Mouse (Mus musculus): ENCODE data around the gene Adgrl1. TPM values are rescaled to one million over a fixed set of nuclear protein-coding genes. Genes with fewer than 3 reads are reported as not detected.

Gene Adgrl1
- polyA plus RNA-seq, 1 experiment, result 64.0 TPM

DNA sequence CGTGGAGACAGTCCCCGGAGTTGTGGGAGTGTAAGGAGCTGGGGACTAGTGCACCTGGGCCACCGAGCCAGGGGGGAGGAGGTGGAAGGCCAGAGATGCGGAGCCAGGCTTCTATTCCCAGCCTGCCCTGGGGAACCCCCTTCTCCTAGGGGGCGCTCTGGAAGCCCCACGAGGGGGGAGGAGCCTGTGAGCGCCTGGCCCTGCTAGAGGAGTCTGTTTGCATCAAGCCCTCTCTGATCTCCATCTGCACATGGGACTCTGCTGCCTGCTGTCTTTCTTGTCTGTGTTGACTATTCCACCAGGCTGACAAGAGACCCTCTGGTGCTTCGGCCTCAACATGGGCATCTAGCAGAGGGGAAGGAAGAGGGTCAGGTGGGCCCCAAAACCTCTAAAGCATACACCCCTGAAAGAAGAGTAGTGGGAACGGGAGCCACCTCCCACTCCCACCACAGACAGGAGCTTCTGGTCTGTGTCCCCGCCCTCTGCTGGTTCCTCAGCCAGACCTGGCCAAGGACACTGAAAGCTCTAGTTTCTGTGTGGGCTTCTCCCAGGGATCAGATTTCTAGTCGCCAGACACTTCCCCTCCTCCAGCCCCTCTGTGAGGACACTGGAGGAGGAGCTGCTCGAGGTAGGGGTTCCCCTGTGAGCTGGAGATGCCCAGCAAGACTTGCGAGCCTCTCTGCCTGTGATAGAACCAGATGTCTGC lies 3.2 kb downstream of the Adgrl1 start:
- H3K4me1 ChIP-seq (ENCODE audit: control insufficient read depth, insufficient read depth, low read length), result peaks cover 20% of the 10 kb centered on the region
- TF ChIP-seq POLR2A (IDR thresholded peaks at IDR 0.05; ENCODE audit: control insufficient read depth, low read depth, low read length) (no peak), CTCF (IDR thresholded peaks at IDR 0.05; ENCODE audit: control insufficient read depth, insufficient read depth, insufficient replicate concordance, low read depth, low read length) (no peak)
- no peaks in the 10 kb centered on the region for H3K36me3 ChIP-seq (ENCODE audit: control insufficient read depth, insufficient read depth, low read length)
- H3K27me3 ChIP-seq (ENCODE audit: control insufficient read depth, insufficient read depth, low read length), result no peaks in the 10 kb centered on the region
- H3K4me3 ChIP-seq (ENCODE audit: control insufficient read depth, low read depth, low read length), result no peak overlapping the region
- peak overlapping the region; percentile 33; the same call in 1 of the 2 replicates for H3K27ac ChIP-seq (ENCODE audit: control insufficient read depth, insufficient read depth, low read depth, low read length)

GRCm38 (mm10) chr8:83908583-83908982 lies 8.7 kb downstream of the Adgrl1 start:
- no peak overlapping the region for H3K27ac ChIP-seq (ENCODE audit: control insufficient read depth, insufficient read depth, low read depth, low read length)
- no peaks in the 10 kb centered on the region for H3K36me3 ChIP-seq (ENCODE audit: control insufficient read depth, insufficient read depth, low read length)
- peaks cover 10% of the 10 kb centered on the region for H3K4me1 ChIP-seq (ENCODE audit: control insufficient read depth, insufficient read depth, low read length)
- H3K4me3 ChIP-seq (ENCODE audit: control insufficient read depth, low read depth, low read length), result no peak overlapping the region
- TF ChIP-seq CTCF (IDR thresholded peaks at IDR 0.05; ENCODE audit: control insufficient read depth, insufficient read depth, insufficient replicate concordance, low read depth, low read length) (no peak), POLR2A (IDR thresholded peaks at IDR 0.05; ENCODE audit: control insufficient read depth, low read depth, low read length) (no peak)
- no peaks in the 10 kb centered on the region for H3K27me3 ChIP-seq (ENCODE audit: control insufficient read depth, insufficient read depth, low read length)

GRCm38 (mm10) chr8:83909311-83909710 lies 9.4 kb downstream of the Adgrl1 start:
- no peaks in the 10 kb centered on the region for H3K36me3 ChIP-seq (ENCODE audit: control insufficient read depth, insufficient read depth, low read length)
- no peak overlapping the region for H3K27ac ChIP-seq (ENCODE audit: control insufficient read depth, insufficient read depth, low read depth, low read length)
- H3K4me3 ChIP-seq (ENCODE audit: control insufficient read depth, low read depth, low read length), result no peak overlapping the region
- H3K27me3 ChIP-seq (ENCODE audit: control insufficient read depth, insufficient read depth, low read length), result no peaks in the 10 kb centered on the region
- no peak for TF ChIP-seq CTCF (IDR thresholded peaks at IDR 0.05; ENCODE audit: control insufficient read depth, insufficient read depth, insufficient replicate concordance, low read depth, low read length)
- TF ChIP-seq POLR2A (IDR thresholded peaks at IDR 0.05; ENCODE audit: control insufficient read depth, low read depth, low read length), result no peak
- peaks cover 10% of the 10 kb centered on the region for H3K4me1 ChIP-seq (ENCODE audit: control insufficient read depth, insufficient read depth, low read length)

- Histone ChIP-seq H3K27ac (ENCODE audit: control insufficient read depth, insufficient read depth, low read depth, low read length) (no peak overlapping the region), H3K27me3 (ENCODE audit: control insufficient read depth, insufficient read depth, low read length) (no peaks in the 10 kb centered on the region), H3K4me3 (ENCODE audit: control insufficient read depth, low read depth, low read length) (no peak overlapping the region), H3K36me3 (ENCODE audit: control insufficient read depth, insufficient read depth, low read length) (no peaks in the 10 kb centered on the region), H3K4me1 (ENCODE audit: control insufficient read depth, insufficient read depth, low read length) (peaks cover 10% of the 10 kb centered on the region)
- no peak for TF ChIP-seq POLR2A (IDR thresholded peaks at IDR 0.05; ENCODE audit: control insufficient read depth, low read depth, low read length)
- no peak for TF ChIP-seq CTCF (IDR thresholded peaks at IDR 0.05; ENCODE audit: control insufficient read depth, insufficient read depth, insufficient replicate concordance, low read depth, low read length)
Measured at GRCm38 (mm10) chr8:83911809-83912731, 12.2 kb downstream of the Adgrl1 start.

- Histone ChIP-seq H3K4me3 (ENCODE audit: control insufficient read depth, low read depth, low read length) (no peak overlapping the region), H3K36me3 (ENCODE audit: control insufficient read depth, insufficient read depth, low read length) (no peaks in the 10 kb centered on the region), H3K27ac (ENCODE audit: control insufficient read depth, insufficient read depth, low read depth, low read length) (no peak overlapping the region), H3K27me3 (ENCODE audit: control insufficient read depth, insufficient read depth, low read length) (no peaks in the 10 kb centered on the region), H3K4me1 (ENCODE audit: control insufficient read depth, insufficient read depth, low read length) (peaks cover 10% of the 10 kb centered on the region)
- TF ChIP-seq POLR2A (IDR thresholded peaks at IDR 0.05; ENCODE audit: control insufficient read depth, low read depth, low read length) (no peak), CTCF (IDR thresholded peaks at IDR 0.05; ENCODE audit: control insufficient read depth, insufficient read depth, insufficient replicate concordance, low read depth, low read length) (no peak)
Measured at GRCm38 (mm10) chr8:83914232-83914631, 14.3 kb downstream of the Adgrl1 start.

GRCm38 (mm10) chr8:83914860-83915259 lies 15.0 kb downstream of the Adgrl1 start:
- TF ChIP-seq CTCF (IDR thresholded peaks at IDR 0.05; ENCODE audit: control insufficient read depth, insufficient read depth, insufficient replicate concordance, low read depth, low read length) (no peak), POLR2A (IDR thresholded peaks at IDR 0.05; ENCODE audit: control insufficient read depth, low read depth, low read length) (no peak)
- no peak overlapping the region for H3K27ac ChIP-seq (ENCODE audit: control insufficient read depth, insufficient read depth, low read depth, low read length)
- no peaks in the 10 kb centered on the region for H3K36me3 ChIP-seq (ENCODE audit: control insufficient read depth, insufficient read depth, low read length)
- no peaks in the 10 kb centered on the region for H3K27me3 ChIP-seq (ENCODE audit: control insufficient read depth, insufficient read depth, low read length)
- H3K4me1 ChIP-seq (ENCODE audit: control insufficient read depth, insufficient read depth, low read length), result peaks cover 11% of the 10 kb centered on the region
- no peak overlapping the region for H3K4me3 ChIP-seq (ENCODE audit: control insufficient read depth, low read depth, low read length)

- H3K4me1 ChIP-seq (ENCODE audit: control insufficient read depth, insufficient read depth, low read length), result peaks cover 11% of the 10 kb centered on the region
- H3K36me3 ChIP-seq (ENCODE audit: control insufficient read depth, insufficient read depth, low read length), result no peaks in the 10 kb centered on the region
- no peaks in the 10 kb centered on the region for H3K27me3 ChIP-seq (ENCODE audit: control insufficient read depth, insufficient read depth, low read length)
- no peak for TF ChIP-seq POLR2A (IDR thresholded peaks at IDR 0.05; ENCODE audit: control insufficient read depth, low read depth, low read length)
- no peak for TF ChIP-seq CTCF (IDR thresholded peaks at IDR 0.05; ENCODE audit: control insufficient read depth, insufficient read depth, insufficient replicate concordance, low read depth, low read length)
- 0 out of 2 replicates have a peak overlapping the region, but pooled peaks have one; percentile 7 for H3K27ac ChIP-seq (ENCODE audit: control insufficient read depth, insufficient read depth, low read depth, low read length)
- H3K4me3 ChIP-seq (ENCODE audit: control insufficient read depth, low read depth, low read length), result no peak overlapping the region
Measured at GRCm38 (mm10) chr8:83916015-83916414, 16.1 kb downstream of the Adgrl1 start.
